Mouse (Mus musculus): ENCODE results near the gene Cdh13.

Cdh13 gene

GRCm38 (mm10) chr8:118455245-118455644 is 171.7 kb downstream of the Cdh13 start:
- DNase-seq = no peak

GRCm38 (mm10) chr8:118465330-118465948 is 181.9 kb downstream of the Cdh13 start:
- DNase-seq = no peak

GRCm38 (mm10) chr8:118477587-118477986 is 194.1 kb downstream of the Cdh13 start:
- DNase-seq = no peak

- no peak for DNase-seq
Measured at GRCm38 (mm10) chr8:118488735-118489134, 205.2 kb downstream of the Cdh13 start.

- DNase-seq = no peak
Measured at GRCm38 (mm10) chr8:118502509-118502908, 219.0 kb downstream of the Cdh13 start.

- no peak for DNase-seq
Measured at GRCm38 (mm10) chr8:118509426-118509825, 225.9 kb downstream of the Cdh13 start.

- DNase-seq = no peak
Measured at GRCm38 (mm10) chr8:118513259-118513658, 229.7 kb downstream of the Cdh13 start.

- no peak for DNase-seq
Measured at GRCm38 (mm10) chr8:118515616-118516015, 232.1 kb downstream of the Cdh13 start.

GRCm38 (mm10) chr8:118517071-118517470 is 233.5 kb downstream of the Cdh13 start:
- DNase-seq = no peak

GRCm38 (mm10) chr8:118518030-118518741 is 234.7 kb downstream of the Cdh13 start:
- DNase-seq = peak; percentile 49

- no peak for DNase-seq
Measured at GRCm38 (mm10) chr8:118518742-118519102, 235.2 kb downstream of the Cdh13 start.

GRCm38 (mm10) chr8:118523922-118524321 is 240.4 kb downstream of the Cdh13 start:
- no peak for DNase-seq

- no peak for DNase-seq
Measured at GRCm38 (mm10) chr8:118538816-118539558, 255.5 kb downstream of the Cdh13 start.

- DNase-seq = no peak
Measured at GRCm38 (mm10) chr8:118539559-118539819, 256.0 kb downstream of the Cdh13 start.

- no peak for DNase-seq
Measured at GRCm38 (mm10) chr8:118539941-118540340, 256.4 kb downstream of the Cdh13 start.

GRCm38 (mm10) chr8:118552397-118552796 is 268.9 kb downstream of the Cdh13 start:
- no peak for DNase-seq

- no peak for DNase-seq
Measured at GRCm38 (mm10) chr8:118552842-118553241, 269.3 kb downstream of the Cdh13 start.

GRCm38 (mm10) chr8:118564024-118564423 is 280.5 kb downstream of the Cdh13 start:
- no peak for DNase-seq

GRCm38 (mm10) chr8:118565186-118565585 is 281.7 kb downstream of the Cdh13 start:
- no peak for DNase-seq

GRCm38 (mm10) chr8:118565887-118566747 is 282.6 kb downstream of the Cdh13 start:
- DNase-seq = no peak

- peak; percentile 12 for DNase-seq
Measured at GRCm38 (mm10) chr8:118569366-118569765, 285.8 kb downstream of the Cdh13 start.

- DNase-seq = no peak
Measured at GRCm38 (mm10) chr8:118581256-118581655, 297.7 kb downstream of the Cdh13 start.

- no peak for DNase-seq
Measured at GRCm38 (mm10) chr8:118582185-118582584, 298.7 kb downstream of the Cdh13 start.
